Mouse (Mus musculus) urinary bladder, postnatal 36 days (tissue): ENCODE measurements around the gene Hist2h2ac.
"Not testable (repeated sequence)": the region's sequence is repeated elsewhere in the genome, so short reads cannot be mapped to it uniquely, and the experiment has no call there.

Source experiments
- DNase-seq, 2 experiments: peaks; one replicate each; pipeline ENCODE4 v3.0.0; 2022; ENCODE audit warnings: low spot score in 2 of 2, mixed read lengths in 1 of 2

Gene Hist2h2ac

GRCm38 (mm10) chr3:96230404-96230803 is 9.7 kb upstream of the Hist2h2ac start:
- no peak for DNase-seq

- DNase-seq, result no peak
Measured at GRCm38 (mm10) chr3:96228828-96229227, 8.1 kb upstream of the Hist2h2ac start.

GRCm38 (mm10) chr3:96226695-96227648 is 6.3 kb upstream of the Hist2h2ac start:
- peak in 1 of 2 experiments; percentile 14 for DNase-seq

GRCm38 (mm10) chr3:96225421-96225820 is 4.7 kb upstream of the Hist2h2ac start:
- no peak for DNase-seq

- no peak for DNase-seq
Measured at GRCm38 (mm10) chr3:96222774-96223173, 2.1 kb upstream of the Hist2h2ac start.

- DNase-seq, result no peak
Measured at GRCm38 (mm10) chr3:96221640-96222038, 959 bp upstream of the Hist2h2ac start.

GRCm38 (mm10) chr3:96220131-96220764 is 432 bp downstream of the Hist2h2ac start:
- not testable (repeated sequence) for DNase-seq

GRCm38 (mm10) chr3:96219661-96220130 is 984 bp downstream of the Hist2h2ac start, which contains the start of the genes Bola1 and Hist2h2ab:
Gene Bola1, minus strand, starts transcription at chr3:96219709.
Gene Hist2h2ab, plus strand, starts transcription at chr3:96219865.
- DNase-seq, result peak; percentile 65 to 67

- no peak for DNase-seq
Measured at GRCm38 (mm10) chr3:96219191-96219641, 1.5 kb downstream of the Hist2h2ac start.

- no peak for DNase-seq
Measured at GRCm38 (mm10) chr3:96209242-96209641, 11.4 kb downstream of the Hist2h2ac start.

GRCm38 (mm10) chr3:96207819-96208218 is 12.9 kb downstream of the Hist2h2ac start:
- no peak for DNase-seq

GRCm38 (mm10) chr3:96199731-96200130 is 20.9 kb downstream of the Hist2h2ac start:
- no peak for DNase-seq

GRCm38 (mm10) chr3:96198601-96199251 is 22.0 kb downstream of the Hist2h2ac start:
- not testable (repeated sequence) for DNase-seq

GRCm38 (mm10) chr3:96198181-96198580 is 22.5 kb downstream of the Hist2h2ac start:
- DNase-seq, result no peak

GRCm38 (mm10) chr3:96197129-96197749 is 23.4 kb downstream of the Hist2h2ac start:
- peak; percentile 81 to 90 for DNase-seq

GRCm38 (mm10) chr3:96196437-96197128 is 24.1 kb downstream of the Hist2h2ac start:
- no peak for DNase-seq

GRCm38 (mm10) chr3:96195616-96196313 is 24.9 kb downstream of the Hist2h2ac start:
- no peak for DNase-seq

GRCm38 (mm10) chr3:96194966-96195365 is 25.7 kb downstream of the Hist2h2ac start:
- DNase-seq, result no peak

GRCm38 (mm10) chr3:96192977-96193376 is 27.7 kb downstream of the Hist2h2ac start:
- DNase-seq, result no peak

- no peak for DNase-seq
Measured at GRCm38 (mm10) chr3:96182382-96182776, 38.3 kb downstream of the Hist2h2ac start.
